Mouse (Mus musculus) heart, postnatal 4 days (tissue): ENCODE measurements at regions not wholly inside any gene's neighbourhood (a gene's known extent, or its start where the extent isn't known, plus 50 kb on each side); places are given as distances from the start of the nearest gene placed in this dataset.

ENCODE experiments used
- DNase-seq: peaks from one replicate; pipeline ENCODE4 v3.0.0; 2021

- peak; percentile 6 for DNase-seq
These were observed 894.3 kb upstream of the Car8 start for GRCm38 (mm10) chr4:9132982-9133625.

GRCm38 (mm10) chr4:9132356-9132755, 893.5 kb upstream of the Car8 start:
- DNase-seq: peak; percentile 4

GRCm38 (mm10) chr4:9131610-9132009, 892.8 kb upstream of the Car8 start:
- DNase-seq: peak; percentile 5

GRCm38 (mm10) chr4:9125236-9125963, 886.6 kb upstream of the Car8 start:
- DNase-seq: peak; percentile 39

- DNase-seq: no peak
These were observed 885.9 kb upstream of the Car8 start for GRCm38 (mm10) chr4:9124586-9125232.

- no peak for DNase-seq
These were observed 885.3 kb upstream of the Car8 start for GRCm38 (mm10) chr4:9124109-9124508.

GRCm38 (mm10) chr4:9123396-9124031, 884.7 kb upstream of the Car8 start:
- no peak for DNase-seq

GRCm38 (mm10) chr4:9122639-9123286, 883.9 kb upstream of the Car8 start:
- no peak for DNase-seq

- DNase-seq: no peak
These were observed 878.3 kb upstream of the Car8 start for GRCm38 (mm10) chr4:9116955-9117647.

GRCm38 (mm10) chr4:9115874-9116273, 877.0 kb upstream of the Car8 start:
- no peak for DNase-seq

- no peak for DNase-seq
These were observed 875.1 kb upstream of the Car8 start for GRCm38 (mm10) chr4:9113982-9114381.

- DNase-seq: peak; percentile 39
These were observed 871.5 kb upstream of the Car8 start for GRCm38 (mm10) chr4:9110355-9110754.

GRCm38 (mm10) chr4:9107295-9107694, 868.5 kb upstream of the Car8 start:
- DNase-seq: no peak

GRCm38 (mm10) chr4:9106778-9107177, 867.9 kb upstream of the Car8 start:
- no peak for DNase-seq

GRCm38 (mm10) chr4:9104657-9105056, 865.8 kb upstream of the Car8 start:
- no peak for DNase-seq

GRCm38 (mm10) chr4:9103958-9104357, 865.1 kb upstream of the Car8 start:
- DNase-seq: no peak

GRCm38 (mm10) chr4:9096809-9097700, 858.2 kb upstream of the Car8 start:
- DNase-seq: peak; percentile 95

GRCm38 (mm10) chr4:9096274-9096673, 857.4 kb upstream of the Car8 start:
- DNase-seq: no peak

- DNase-seq: no peak
These were observed 856.8 kb upstream of the Car8 start for GRCm38 (mm10) chr4:9095646-9096045.

GRCm38 (mm10) chr4:9094522-9094921, 855.7 kb upstream of the Car8 start:
- DNase-seq: peak; percentile 43

- no peak for DNase-seq
These were observed 855.2 kb upstream of the Car8 start for GRCm38 (mm10) chr4:9094076-9094475.
